Mouse (Mus musculus): ENCODE measurements around the gene Gsg1l. TPM values are rescaled to one million over a fixed set of nuclear protein-coding genes. Genes with fewer than 3 reads are reported as not detected.

The Gsg1l gene
- polyA plus RNA-seq, 1 experiment from 2014 or later, result 0.65 TPM

GRCm38 (mm10) chr7:126012325-126013021 is 69.7 kb downstream of the Gsg1l start:
- Histone ChIP-seq H3K4me3 (ENCODE audit: low read depth, low read length) (no peak overlapping the region), H3K4me1 (ENCODE audit: control insufficient read depth, insufficient read depth, low read length) (no peaks in the 10 kb centered on the region), H3K36me3 (ENCODE audit: control insufficient read depth, insufficient read depth, low read length) (no peaks in the 10 kb centered on the region), H3K27me3 (ENCODE audit: control insufficient read depth, insufficient read depth, low read length) (no peaks in the 10 kb centered on the region), H3K9me3 (ENCODE audit: control insufficient read depth, low read depth, low read length) (no peaks in the 10 kb centered on the region), H3K9ac (replicated peaks; ENCODE audit: low read depth, low read length) (no peak overlapping the region), H3K27ac (ENCODE audit: low read length) (no peak overlapping the region), H3K4me2 (replicated peaks; ENCODE audit: low read depth, low read length) (no peak overlapping the region)
- ATAC-seq (ENCODE audit: insufficient number of reproducible peaks, insufficient read depth, low FRiP score, low read depth), result no peak
- WGBS, result 52% methylated on average over 11 of the region's 11 CpGs

GRCm38 (mm10) chr7:126008789-126009148 is 73.4 kb downstream of the Gsg1l start:
- Histone ChIP-seq H3K4me3 (ENCODE audit: low read depth, low read length) (no peak overlapping the region), H3K27ac (ENCODE audit: low read length) (no peak overlapping the region), H3K4me2 (replicated peaks; ENCODE audit: low read depth, low read length) (no peak overlapping the region), H3K27me3 (ENCODE audit: control insufficient read depth, insufficient read depth, low read length) (no peaks in the 10 kb centered on the region), H3K9ac (replicated peaks; ENCODE audit: low read depth, low read length) (no peak overlapping the region), H3K9me3 (ENCODE audit: control insufficient read depth, low read depth, low read length) (no peaks in the 10 kb centered on the region), H3K36me3 (ENCODE audit: control insufficient read depth, insufficient read depth, low read length) (no peaks in the 10 kb centered on the region), H3K4me1 (ENCODE audit: control insufficient read depth, insufficient read depth, low read length) (no peaks in the 10 kb centered on the region)
- 66% methylated on average over 7 of the region's 7 CpGs for WGBS
- peak; percentile 39; the same call in 1 of the 2 replicates for ATAC-seq (ENCODE audit: insufficient number of reproducible peaks, insufficient read depth, low FRiP score, low read depth)

- H3K9ac ChIP-seq (replicated peaks; ENCODE audit: low read depth, low read length), result no peak overlapping the region
- no peaks in the 10 kb centered on the region for H3K9me3 ChIP-seq (ENCODE audit: control insufficient read depth, low read depth, low read length)
- no peaks in the 10 kb centered on the region for H3K27me3 ChIP-seq (ENCODE audit: control insufficient read depth, insufficient read depth, low read length)
- H3K4me2 ChIP-seq (replicated peaks; ENCODE audit: low read depth, low read length), result no peak overlapping the region
- H3K27ac ChIP-seq (ENCODE audit: low read length), result no peak overlapping the region
- WGBS, result 74% methylated on average over 4 of the region's 4 CpGs
- no peaks in the 10 kb centered on the region for H3K36me3 ChIP-seq (ENCODE audit: control insufficient read depth, insufficient read depth, low read length)
- no peaks in the 10 kb centered on the region for H3K4me1 ChIP-seq (ENCODE audit: control insufficient read depth, insufficient read depth, low read length)
- ATAC-seq (ENCODE audit: insufficient number of reproducible peaks, insufficient read depth, low FRiP score, low read depth), result peak; percentile 12; the same call in 1 of the 2 replicates
- H3K4me3 ChIP-seq (ENCODE audit: low read depth, low read length), result no peak overlapping the region
These were observed 73.9 kb downstream of the Gsg1l start for GRCm38 (mm10) chr7:126008139-126008788.

- no peak for ATAC-seq (ENCODE audit: insufficient number of reproducible peaks, insufficient read depth, low FRiP score, low read depth)
- Histone ChIP-seq H3K27ac (ENCODE audit: low read length) (no peak overlapping the region), H3K4me3 (ENCODE audit: low read depth, low read length) (no peak overlapping the region), H3K36me3 (ENCODE audit: control insufficient read depth, insufficient read depth, low read length) (no peaks in the 10 kb centered on the region), H3K27me3 (ENCODE audit: control insufficient read depth, insufficient read depth, low read length) (no peaks in the 10 kb centered on the region), H3K4me2 (replicated peaks; ENCODE audit: low read depth, low read length) (no peak overlapping the region), H3K9me3 (ENCODE audit: control insufficient read depth, low read depth, low read length) (no peaks in the 10 kb centered on the region), H3K9ac (replicated peaks; ENCODE audit: low read depth, low read length) (no peak overlapping the region), H3K4me1 (ENCODE audit: control insufficient read depth, insufficient read depth, low read length) (no peaks in the 10 kb centered on the region)
- WGBS, result 68% methylated on average over 10 of the region's 10 CpGs
These were observed 74.9 kb downstream of the Gsg1l start for GRCm38 (mm10) chr7:126007132-126007910.

- H3K36me3 ChIP-seq (ENCODE audit: control insufficient read depth, insufficient read depth, low read length), result no peaks in the 10 kb centered on the region
- no peak overlapping the region for H3K27ac ChIP-seq (ENCODE audit: low read length)
- H3K4me3 ChIP-seq (ENCODE audit: low read depth, low read length), result no peak overlapping the region
- H3K9me3 ChIP-seq (ENCODE audit: control insufficient read depth, low read depth, low read length), result no peaks in the 10 kb centered on the region
- WGBS, result 64% methylated on average over 5 of the region's 5 CpGs
- no peak overlapping the region for H3K9ac ChIP-seq (replicated peaks; ENCODE audit: low read depth, low read length)
- H3K27me3 ChIP-seq (ENCODE audit: control insufficient read depth, insufficient read depth, low read length), result no peaks in the 10 kb centered on the region
- ATAC-seq (ENCODE audit: insufficient number of reproducible peaks, insufficient read depth, low FRiP score, low read depth), result no peak
- no peaks in the 10 kb centered on the region for H3K4me1 ChIP-seq (ENCODE audit: control insufficient read depth, insufficient read depth, low read length)
- no peak overlapping the region for H3K4me2 ChIP-seq (replicated peaks; ENCODE audit: low read depth, low read length)
These were observed 76.9 kb downstream of the Gsg1l start for GRCm38 (mm10) chr7:126005274-126005673.

GRCm38 (mm10) chr7:126001683-126002082 is 80.5 kb downstream of the Gsg1l start:
- H3K36me3 ChIP-seq (ENCODE audit: control insufficient read depth, insufficient read depth, low read length), result no peaks in the 10 kb centered on the region
- no peaks in the 10 kb centered on the region for H3K27me3 ChIP-seq (ENCODE audit: control insufficient read depth, insufficient read depth, low read length)
- H3K27ac ChIP-seq (ENCODE audit: low read length), result no peak overlapping the region
- ATAC-seq (ENCODE audit: insufficient number of reproducible peaks, insufficient read depth, low FRiP score, low read depth), result no peak
- 61% methylated on average over 5 of the region's 5 CpGs for WGBS
- no peak overlapping the region for H3K4me3 ChIP-seq (ENCODE audit: low read depth, low read length)
- H3K4me2 ChIP-seq (replicated peaks; ENCODE audit: low read depth, low read length), result no peak overlapping the region
- no peaks in the 10 kb centered on the region for H3K4me1 ChIP-seq (ENCODE audit: control insufficient read depth, insufficient read depth, low read length)
- H3K9me3 ChIP-seq (ENCODE audit: control insufficient read depth, low read depth, low read length), result no peaks in the 10 kb centered on the region
- no peak overlapping the region for H3K9ac ChIP-seq (replicated peaks; ENCODE audit: low read depth, low read length)

GRCm38 (mm10) chr7:125999921-126000320 is 82.3 kb downstream of the Gsg1l start:
- no peak overlapping the region for H3K27ac ChIP-seq (ENCODE audit: low read length)
- ATAC-seq (ENCODE audit: insufficient number of reproducible peaks, insufficient read depth, low FRiP score, low read depth), result no peak
- no peaks in the 10 kb centered on the region for H3K9me3 ChIP-seq (ENCODE audit: control insufficient read depth, low read depth, low read length)
- no peaks in the 10 kb centered on the region for H3K4me1 ChIP-seq (ENCODE audit: control insufficient read depth, insufficient read depth, low read length)
- WGBS, result 81% methylated on average over 3 of the region's 3 CpGs
- H3K9ac ChIP-seq (replicated peaks; ENCODE audit: low read depth, low read length), result no peak overlapping the region
- H3K4me3 ChIP-seq (ENCODE audit: low read depth, low read length), result no peak overlapping the region
- H3K36me3 ChIP-seq (ENCODE audit: control insufficient read depth, insufficient read depth, low read length), result no peaks in the 10 kb centered on the region
- no peak overlapping the region for H3K4me2 ChIP-seq (replicated peaks; ENCODE audit: low read depth, low read length)
- H3K27me3 ChIP-seq (ENCODE audit: control insufficient read depth, insufficient read depth, low read length), result no peaks in the 10 kb centered on the region

- no peaks in the 10 kb centered on the region for H3K4me1 ChIP-seq (ENCODE audit: control insufficient read depth, insufficient read depth, low read length)
- 100% methylated on average over 1 of the region's 1 CpGs for WGBS
- no peak overlapping the region for H3K4me2 ChIP-seq (replicated peaks; ENCODE audit: low read depth, low read length)
- no peak for ATAC-seq (ENCODE audit: insufficient number of reproducible peaks, insufficient read depth, low FRiP score, low read depth)
- no peak overlapping the region for H3K27ac ChIP-seq (ENCODE audit: low read length)
- no peaks in the 10 kb centered on the region for H3K9me3 ChIP-seq (ENCODE audit: control insufficient read depth, low read depth, low read length)
- H3K36me3 ChIP-seq (ENCODE audit: control insufficient read depth, insufficient read depth, low read length), result no peaks in the 10 kb centered on the region
- H3K4me3 ChIP-seq (ENCODE audit: low read depth, low read length), result no peak overlapping the region
- no peaks in the 10 kb centered on the region for H3K27me3 ChIP-seq (ENCODE audit: control insufficient read depth, insufficient read depth, low read length)
- H3K9ac ChIP-seq (replicated peaks; ENCODE audit: low read depth, low read length), result no peak overlapping the region
These were observed 86.1 kb downstream of the Gsg1l start for GRCm38 (mm10) chr7:125996151-125996550.

All from stomach, embryonic 14.5 days (tissue).